ENCODE assay signal across 8 mouse cellular contexts in genomic region chr6:17692647-17693046, GRCm38 (mm10). TPM values are rescaled to one million over a fixed set of nuclear protein-coding genes. Genes with fewer than 3 reads are reported as not detected.
DNase-seq lines count a peak whose midpoint lies in the region; ATAC-seq and TF ChIP-seq lines count a peak whose summit lies in the region.

Gene St7 (plus strand): TSS chr6:17692933.

- H3K27me3 ChIP-seq in forebrain, embryonic 12.5 days: no peaks in the 10 kb centered on the region
- no peaks in the 10 kb centered on the region; the same call in 1 of the 2 replicates for H3K27me3 ChIP-seq in hindbrain, embryonic 11.5 days (ENCODE audit: control insufficient read depth, insufficient read depth, low read length)
- H3K27me3 ChIP-seq in liver, embryonic 15.5 days: no peaks in the 10 kb centered on the region

- intact Hi-C loops in gastrocnemius, adult 2 months (cut with DNase I): no loop called here
- intact Hi-C loops in gastrocnemius, postnatal 36 days (cut with DNase I): no loop called here

- H3K27ac ChIP-seq in gastrocnemius, adult 2 months: peak within 1 kb of the TSS; percentile 97
- H3K27ac ChIP-seq in ES-E14 (ENCODE audit: insufficient read depth, low read depth, low read length, poor library complexity, severe bottlenecking): no peak within 1 kb of the TSS
- peak within 1 kb of the TSS; percentile 85; the same call in 1 of the 2 replicates for H3K27ac ChIP-seq in forebrain, embryonic 12.5 days
- H3K27ac ChIP-seq in hindbrain, embryonic 11.5 days (ENCODE audit: low read depth, low read length): no peak within 1 kb of the TSS
- peak within 1 kb of the TSS; percentile 83 for H3K27ac ChIP-seq in liver, embryonic 15.5 days (replicated peaks)

- no peaks in the 10 kb centered on the region for H3K36me3 ChIP-seq in ES-E14 (ENCODE audit: control insufficient read depth, insufficient read depth, low read length, poor library complexity, severe bottlenecking)
- H3K36me3 ChIP-seq in forebrain, embryonic 12.5 days (replicated peaks): no peaks in the 10 kb centered on the region
- H3K36me3 ChIP-seq in hindbrain, embryonic 11.5 days (ENCODE audit: control insufficient read depth, insufficient read depth, low read length): no peaks in the 10 kb centered on the region
- no peaks in the 10 kb centered on the region for H3K36me3 ChIP-seq in liver, embryonic 15.5 days (replicated peaks)

- no peaks in the 10 kb centered on the region for H3K4me1 ChIP-seq in ES-E14 (ENCODE audit: control insufficient read depth in 2 of 2, insufficient read depth in 2 of 2, low read length in 2 of 2, poor library complexity in 1 of 2)
- H3K4me1 ChIP-seq in forebrain, embryonic 12.5 days: peaks cover 7% of the 10 kb centered on the region; the same call in 1 of the 2 replicates
- H3K4me1 ChIP-seq in hindbrain, embryonic 11.5 days (replicated peaks; ENCODE audit: control insufficient read depth, insufficient read depth, low read length): no peaks in the 10 kb centered on the region
- H3K4me1 ChIP-seq in liver, embryonic 15.5 days (replicated peaks): peaks cover 31% of the 10 kb centered on the region

- no peak for ATAC-seq in forebrain, embryonic 12.5 days (ENCODE audit: low FRiP score)
- ATAC-seq in hindbrain, embryonic 11.5 days (ENCODE audit: low FRiP score): no peak
- no peak for ATAC-seq in liver, embryonic 15.5 days (ENCODE audit: insufficient read depth)

- no peaks in the 10 kb centered on the region for H3K9me3 ChIP-seq in ES-E14 (ENCODE audit: control insufficient read depth, insufficient read depth, low read depth, low read length)
- no peaks in the 10 kb centered on the region for H3K9me3 ChIP-seq in forebrain, embryonic 12.5 days
- no peaks in the 10 kb centered on the region for H3K9me3 ChIP-seq in hindbrain, embryonic 11.5 days (ENCODE audit: control insufficient read depth, low read length)
- no peaks in the 10 kb centered on the region for H3K9me3 ChIP-seq in liver, embryonic 15.5 days (replicated peaks)

- 77% methylated on average over 7 of the region's 7 CpGs for WGBS in forebrain, embryonic 12.5 days
- 78% methylated on average over 7 of the region's 7 CpGs for WGBS in hindbrain, embryonic 11.5 days
- 77% methylated on average over 7 of the region's 7 CpGs for WGBS in liver, embryonic 15.5 days (ENCODE audit: insufficient replicate concordance)

- no peak for TF ChIP-seq CTCF in gastrocnemius, adult 2 months (IDR thresholded peaks at IDR 0.05)

- in situ Hi-C loops in ES-E14 (cut with MboI; ENCODE audit: low sequenced_read_pairs in 2 of 2, unreplicated experiment in 2 of 2): no loop called here

- peak within 1 kb of the TSS; percentile 77 for H3K9ac ChIP-seq in ES-E14 (ENCODE audit: insufficient read depth, low read depth, low read length, poor library complexity, severe bottlenecking)
- peak within 1 kb of the TSS; percentile 83 for H3K9ac ChIP-seq in forebrain, embryonic 12.5 days
- H3K9ac ChIP-seq in hindbrain, embryonic 11.5 days (ENCODE audit: low read depth, low read length): peak within 1 kb of the TSS; percentile 73
- peak within 1 kb of the TSS; percentile 77 for H3K9ac ChIP-seq in liver, embryonic 15.5 days

- no peak for DNase-seq in gastrocnemius, adult 2 months
- no peak for DNase-seq in gastrocnemius, postnatal 36 days
- no peak for DNase-seq in ES-E14 (ENCODE audit: low read depth, low spot score)
- no peak for DNase-seq in hindbrain, embryonic 11.5 days (ENCODE audit: low spot score)
- no peak for DNase-seq in spleen, postnatal 36 days (ENCODE audit: low spot score in 2 of 2)
- no peak for DNase-seq in retina, embryonic 14.5 days (ENCODE audit: low spot score)

- H3K4me2 ChIP-seq in forebrain, embryonic 12.5 days: peak within 1 kb of the TSS; percentile 70
- peak within 1 kb of the TSS; percentile 91 for H3K4me2 ChIP-seq in hindbrain, embryonic 11.5 days (replicated peaks; ENCODE audit: low read depth, low read length)
- H3K4me2 ChIP-seq in liver, embryonic 15.5 days: peak within 1 kb of the TSS; percentile 90

- H3K4me3 ChIP-seq in gastrocnemius, adult 2 months: peak within 1 kb of the TSS; percentile 95
- peak within 1 kb of the TSS; percentile 70 to 89; a peak in 3 of 4 replicates for H3K4me3 ChIP-seq in ES-E14 (ENCODE audit: insufficient read depth in 1 of 2, low read depth in 1 of 2, low read length in 2 of 2, poor library complexity in 1 of 2, severe bottlenecking in 1 of 2)
- peak within 1 kb of the TSS; percentile 78 for H3K4me3 ChIP-seq in forebrain, embryonic 12.5 days (replicated peaks)
- H3K4me3 ChIP-seq in hindbrain, embryonic 11.5 days (ENCODE audit: low read depth, low read length): peak within 1 kb of the TSS; percentile 81
- H3K4me3 ChIP-seq in liver, embryonic 15.5 days (replicated peaks): peak within 1 kb of the TSS; percentile 82

TF ChIP-seq in ES-E14, 5 proteins besides CTCF, POLR2A, EP300 and RAD21:
- TF ChIP-seq HCFC1 (IDR thresholded peaks at IDR 0.05; ENCODE audit: borderline replicate concordance, insufficient read depth, low read length): no peak
- no peak for TF ChIP-seq MAFK (IDR thresholded peaks at IDR 0.05; ENCODE audit: insufficient read depth, low read depth, low read length)
- TF ChIP-seq ZNF384 (IDR thresholded peaks at IDR 0.05; ENCODE audit: low read depth, low read length): no peak
- no peak for TF ChIP-seq CHD2 (IDR thresholded peaks at IDR 0.05; ENCODE audit: low read depth, low read length)
- TF ChIP-seq ZC3H11A (IDR thresholded peaks at IDR 0.05; ENCODE audit: borderline replicate concordance, low read depth, low read length): no peak
TF ChIP-seq in ES-E14: peak in this region for 0.

RNA-seq across cellular contexts. Expression of gene St7, which starts in this region (rescaled TPM):
- total RNA-seq in gastrocnemius, adult 2 months (2021): 10 to 100 TPM; 13.0 to 14.0 TPM
- total RNA-seq in gastrocnemius, postnatal 36 days (2021): 10 to 100 TPM in 1 of 2 experiments, 1 to 10 TPM in 1; 9.6 to 10.6 TPM
- 4.0 and 4.2 TPM in 2 replicates for total RNA-seq in ES-E14 (2012; rRNA removed)
- 45.6 and 48.6 TPM in 2 replicates for polyA plus RNA-seq in forebrain, embryonic 12.5 days (2016; fragmentation: Nextera tagmentation; extraction: Ambion mirVana)
- polyA plus RNA-seq in hindbrain, embryonic 11.5 days (2014; fragmentation: Nextera tagmentation; extraction: Ambion mirVana): 43.1 and 52.1 TPM in 2 replicates
- polyA plus RNA-seq in liver, embryonic 15.5 days (2015; fragmentation: Nextera tagmentation; extraction: Ambion mirVana): 9.7 and 10.7 TPM in 2 replicates

Comparison
In these comparisons a context has a peak if more than half of its experiments do, and no peak if none do; other contexts are left out.
1. H3K27ac ChIP-seq: peak in gastrocnemius, adult 2 months (single experiment), forebrain, embryonic 12.5 days (single experiment) and liver, embryonic 15.5 days (single experiment); none in ES-E14 (single experiment) and hindbrain, embryonic 11.5 days (single experiment).
2. Peak in every context shown above with its lines, with median percentiles within 50 percentile points of each other: H3K4me3 ChIP-seq, H3K9ac ChIP-seq and H3K4me2 ChIP-seq.